Mouse (Mus musculus) limb, embryonic 14.5 days (tissue): ENCODE data around the gene Nagpa. TPM values are rescaled to one million over a fixed set of nuclear protein-coding genes. Genes with fewer than 3 reads are reported as not detected.

ENCODE experiments used
- ATAC-seq: fragments of 200-750 bp; cut with Nextera tagmentation; 2 replicates; pipeline ENCODE4 v1.8.0; 2017; ENCODE audit warnings: low read depth, moderate number of reproducible peaks, moderate TSS enrichment; ENCODE audit not compliant: low FRiP score
- DNase-seq: peaks from one replicate; pipeline ENCODE4 v3.0.0-alpha.2; 2015; ENCODE audit warnings: low spot score
- H3K27ac ChIP-seq: fragments of 300-500 bp; sonication (generic); replicated peaks from 2 replicates; pipeline ENCODE4 v1.5.1; 2014; ENCODE audit warnings: low read depth, mild to moderate bottlenecking, low read length, moderate library complexity, mixed read lengths
- H3K27me3 ChIP-seq: fragments of 300-500 bp; sonication (generic); 2 replicates; pipeline ENCODE4 v1.6.1; 2014; ENCODE audit warnings: low read length, mixed read lengths; ENCODE audit not compliant: control insufficient read depth, insufficient read depth
- H3K36me3 ChIP-seq: fragments of 300-500 bp; sonication (generic); 2 replicates; pipeline ENCODE4 v1.6.1; 2014; ENCODE audit warnings: mild to moderate bottlenecking, low read length, moderate library complexity, mixed read lengths; ENCODE audit not compliant: control insufficient read depth, insufficient read depth
- H3K4me1 ChIP-seq: fragments of 300-500 bp; sonication (generic); 2 replicates; pipeline ENCODE4 v1.6.1; 2014; ENCODE audit warnings: antibody characterized with exemption, low read length, mixed read lengths; ENCODE audit not compliant: control insufficient read depth, insufficient read depth
- H3K4me2 ChIP-seq: fragments of 300-500 bp; sonication (generic); replicated peaks from 2 replicates; pipeline ENCODE4 v1.6.1; 2014; ENCODE audit warnings: low read depth, mild to moderate bottlenecking, low read length, moderate library complexity; ENCODE audit not compliant: severe bottlenecking
- H3K4me3 ChIP-seq: fragments of 300-500 bp; sonication (generic); replicated peaks from 2 replicates; pipeline ENCODE4 v1.5.1; 2014; ENCODE audit warnings: low read length
- H3K9ac ChIP-seq: fragments of 300-500 bp; sonication (generic); 2 replicates; pipeline ENCODE4 v1.6.1; 2014; ENCODE audit warnings: mild to moderate bottlenecking, low read depth, low read length, moderate library complexity; ENCODE audit not compliant: severe bottlenecking
- H3K9me3 ChIP-seq: fragments of 300-500 bp; sonication (generic); 2 replicates; pipeline ENCODE4 v1.6.1; 2016; ENCODE audit warnings: low read length; ENCODE audit not compliant: control insufficient read depth
- POLR2A ChIP-seq: fragments of 200-500 bp; IDR thresholded peaks from 2 replicates; pipeline ENCODE4 v1.8.0; 2012; ENCODE audit warnings: inconsistent platforms, mild to moderate bottlenecking, moderate library complexity, borderline replicate concordance; ENCODE audit not compliant: insufficient read depth, insufficient read length; ENCODE audit errors: extremely low read depth
- WGBS: fragments of 180-500 bp; shearing (Covaris S2); extraction: QIAGEN DNeasy Blood & Tissue Kit; methylation state at CpG from one replicate; pipeline ENCODE4 v1.1.7; 2014; 5-methylcytosine and 5-hydroxymethylcytosine counted together
- polyA plus RNA-seq, 2 experiments: library from polyadenylated mRNA; depleted of rRNA in 1 of 2; stranded (reverse) in 1 of 2; unstranded in 1 of 2; fragments of >200 nt; fragmentation: Nextera tagmentation in 1 of 2; extraction: Ambion mirVana in 1 of 2; gene quantifications; 2 replicates each; pipeline versions ENCODE4 v1.2.1 to v1.2.3; 2012 to 2014

Nagpa gene
- polyA plus RNA-seq, 2 experiments, result 16.3 to 17.2 TPM

- 87% methylated on average over 8 of the region's 8 CpGs for WGBS
- Histone ChIP-seq H3K9ac (no peak overlapping the region), H3K36me3 (no peaks in the 10 kb centered on the region), H3K27ac (no peak overlapping the region), H3K4me1 (peaks cover 5% of the 10 kb centered on the region; the same call in 1 of the 2 replicates), H3K4me3 (no peak overlapping the region), H3K4me2 (no peak overlapping the region), H3K9me3 (no peaks in the 10 kb centered on the region), H3K27me3 (no peaks in the 10 kb centered on the region)
- ATAC-seq (no peak), DNase-seq (no peak)
- no peak for TF ChIP-seq POLR2A
Observed at GRCm38 (mm10) chr16:5159248-5159647, 44.6 kb downstream of the Nagpa start.

DNA sequence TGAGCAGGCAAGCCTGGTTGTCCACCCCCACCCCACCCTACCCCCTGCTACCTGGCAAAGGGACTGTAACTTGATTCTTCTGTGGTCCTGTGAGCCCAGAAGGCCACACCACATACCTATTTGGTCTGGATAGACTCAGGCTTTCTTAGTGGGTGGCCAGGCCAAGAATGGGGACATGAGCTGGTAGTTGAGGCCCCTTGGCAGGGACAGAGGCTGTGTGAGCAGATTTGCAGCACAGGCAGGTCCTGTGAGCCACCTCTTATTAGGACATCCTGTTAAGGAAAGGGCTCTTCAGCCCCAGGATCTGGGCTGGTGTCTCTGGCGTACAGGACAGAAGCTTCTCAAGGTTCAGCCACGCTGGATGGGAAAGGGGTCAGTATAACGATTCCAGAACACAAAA is 46.7 kb downstream of the Nagpa start:
- ATAC-seq (no peak), DNase-seq (no peak)
- H3K4me3 ChIP-seq, result no peak overlapping the region
- 61% methylated on average over 3 of the region's 3 CpGs for WGBS
- H3K9ac ChIP-seq, result no peak overlapping the region
- no peak for TF ChIP-seq POLR2A
- H3K27ac ChIP-seq, result no peak overlapping the region
- H3K27me3 ChIP-seq, result no peaks in the 10 kb centered on the region
- H3K36me3 ChIP-seq, result no peaks in the 10 kb centered on the region
- H3K9me3 ChIP-seq, result no peaks in the 10 kb centered on the region
- H3K4me2 ChIP-seq, result no peak overlapping the region
- H3K4me1 ChIP-seq, result peaks cover 5% of the 10 kb centered on the region; the same call in 1 of the 2 replicates

GRCm38 (mm10) chr16:5156495-5156894 is 47.3 kb downstream of the Nagpa start:
- Histone ChIP-seq H3K27me3 (no peaks in the 10 kb centered on the region), H3K36me3 (no peaks in the 10 kb centered on the region), H3K9ac (no peak overlapping the region), H3K4me1 (peaks cover 5% of the 10 kb centered on the region; the same call in 1 of the 2 replicates), H3K4me3 (no peak overlapping the region), H3K9me3 (no peaks in the 10 kb centered on the region), H3K27ac (no peak overlapping the region), H3K4me2 (no peak overlapping the region)
- ATAC-seq (no peak), DNase-seq (no peak)
- no peak for TF ChIP-seq POLR2A
- WGBS, result 31% methylated on average over 2 of the region's 2 CpGs

DNA sequence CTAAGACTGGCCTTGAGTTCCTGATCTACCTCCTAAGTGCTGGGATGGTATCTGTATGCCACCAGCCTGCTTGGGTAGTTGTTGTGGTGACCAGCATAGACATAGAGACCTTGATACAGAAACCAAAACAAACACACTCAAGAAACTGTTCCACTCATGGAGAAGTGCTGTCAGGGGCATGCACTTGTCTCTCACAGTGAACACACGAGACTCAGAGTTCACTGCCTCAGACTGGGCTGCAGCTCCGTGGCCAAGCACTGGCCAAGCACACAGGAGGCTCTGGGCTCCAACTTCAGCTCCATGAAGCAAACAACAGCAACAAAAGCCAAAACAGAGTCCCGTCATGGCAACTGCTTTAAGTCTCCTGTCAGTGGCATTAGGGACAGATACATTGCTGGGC is 48.8 kb downstream of the Nagpa start:
- Histone ChIP-seq H3K4me1 (peaks cover 5% of the 10 kb centered on the region; the same call in 1 of the 2 replicates), H3K36me3 (no peaks in the 10 kb centered on the region), H3K27me3 (no peaks in the 10 kb centered on the region), H3K4me3 (no peak overlapping the region), H3K9ac (no peak overlapping the region), H3K27ac (no peak overlapping the region), H3K9me3 (no peaks in the 10 kb centered on the region), H3K4me2 (no peak overlapping the region)
- TF ChIP-seq POLR2A, result no peak
- ATAC-seq (no peak), DNase-seq (no peak)
- WGBS, result 51% methylated on average over 3 of the region's 3 CpGs

- WGBS, result 46% methylated on average over 6 of the region's 6 CpGs
- Histone ChIP-seq H3K27ac (no peak overlapping the region), H3K36me3 (no peaks in the 10 kb centered on the region), H3K9me3 (no peaks in the 10 kb centered on the region), H3K4me1 (peaks cover 5% of the 10 kb centered on the region; the same call in 1 of the 2 replicates), H3K4me3 (no peak overlapping the region), H3K9ac (no peak overlapping the region), H3K27me3 (no peaks in the 10 kb centered on the region), H3K4me2 (no peak overlapping the region)
- no peak for DNase-seq
- no peak for TF ChIP-seq POLR2A
- no peak for ATAC-seq
Observed at GRCm38 (mm10) chr16:5153299-5154026, 50.3 kb downstream of the Nagpa start.
